Mouse (Mus musculus): ENCODE results near the gene Rnf114. TPM values are rescaled to one million over a fixed set of nuclear protein-coding genes. Genes with fewer than 3 reads are reported as not detected.

The Rnf114 gene
- total RNA-seq, 2 experiments from 2014 or later = 72.0 to 72.3 TPM

DNA sequence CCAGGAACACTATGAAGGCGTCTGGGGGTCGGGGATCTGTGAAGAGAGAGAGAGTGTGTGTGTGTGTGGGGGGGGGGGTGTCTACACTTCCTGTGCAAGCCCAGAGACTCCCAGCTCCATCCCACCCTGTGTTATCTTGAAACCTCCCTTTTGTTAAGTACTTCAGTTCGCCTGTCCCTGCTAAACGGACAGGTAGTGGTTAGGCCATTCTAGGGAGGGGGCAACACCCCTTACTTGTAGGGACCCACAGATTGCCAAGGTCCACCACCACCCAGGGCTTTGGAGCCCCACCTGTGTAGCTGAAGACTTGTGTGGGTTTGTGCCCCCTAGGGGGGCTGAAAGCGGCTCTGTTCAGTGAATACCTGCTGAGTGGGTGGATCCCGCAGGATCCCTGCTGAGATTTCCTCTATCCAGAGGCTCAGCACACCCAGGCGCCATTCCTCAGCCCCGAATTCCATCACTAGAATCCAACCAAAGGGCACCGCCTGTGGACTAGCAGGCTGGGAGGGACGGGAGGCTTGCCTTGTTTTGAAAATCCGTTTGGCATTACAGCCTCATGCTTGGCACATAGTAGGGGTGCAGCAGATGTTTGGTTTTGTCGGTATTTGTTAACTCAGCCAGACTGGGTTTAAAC lies 48.1 kb downstream of the Rnf114 start:
- DNase-seq = no peak

DNA sequence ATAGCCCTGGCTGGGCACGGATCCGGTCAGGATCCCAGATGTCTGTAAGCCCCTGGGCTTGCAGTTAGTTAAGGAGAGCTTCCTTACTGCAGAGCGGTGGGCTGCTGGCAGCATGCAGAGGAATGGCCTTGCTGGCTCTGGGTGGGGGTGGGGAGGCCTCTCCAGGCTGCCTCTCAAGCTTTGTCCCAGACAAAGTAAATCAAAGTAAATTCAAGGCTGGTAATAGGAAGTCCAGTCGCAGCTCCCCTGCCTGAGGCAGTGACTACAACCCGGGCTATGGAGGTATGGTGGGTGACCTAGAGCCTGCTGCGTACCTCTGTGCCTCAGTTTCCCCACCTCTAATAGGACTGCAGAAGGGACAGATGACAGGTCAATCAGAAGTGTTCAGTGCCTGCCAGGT lies 48.9 kb downstream of the Rnf114 start:
- DNase-seq = no peak

DNA sequence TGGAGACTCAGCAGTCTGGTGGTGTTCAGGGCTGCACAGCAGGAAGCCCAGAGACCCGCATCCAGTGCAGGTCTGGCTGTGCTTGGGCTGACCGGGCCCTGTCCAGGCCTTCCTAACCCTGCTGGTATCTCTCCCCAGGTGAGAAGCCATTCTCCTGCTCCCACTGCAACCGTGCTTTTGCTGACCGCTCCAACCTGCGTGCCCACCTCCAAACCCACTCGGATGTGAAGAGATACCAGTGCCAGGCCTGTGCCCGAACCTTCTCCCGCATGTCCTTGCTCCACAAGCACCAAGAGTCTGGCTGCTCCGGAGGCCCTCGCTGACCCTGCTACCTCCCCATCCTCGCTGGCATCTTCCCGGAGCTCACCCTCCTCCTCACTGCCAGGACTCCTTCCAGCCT lies 49.3 kb downstream of the Rnf114 start:
- DNase-seq = no peak

DNA sequence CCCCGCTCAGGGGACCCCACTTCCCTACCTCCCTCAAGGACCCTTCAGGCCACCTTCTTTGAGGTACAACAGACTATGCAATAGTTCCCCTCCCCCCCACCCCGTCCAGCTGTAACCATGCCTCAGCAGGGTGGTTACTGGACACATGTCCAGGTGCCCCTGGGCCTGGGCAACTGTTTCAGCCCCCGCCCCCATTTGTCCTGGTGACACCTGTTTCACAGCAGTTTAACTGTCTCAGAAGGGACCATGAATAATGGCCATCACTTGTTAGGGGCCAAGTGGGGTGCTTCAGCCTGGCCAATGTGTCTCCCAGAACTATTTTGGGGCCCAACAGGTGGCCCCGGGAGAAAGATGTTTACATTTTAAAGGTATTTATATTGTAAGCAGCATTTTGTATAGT lies 49.9 kb downstream of the Rnf114 start:
- no peak for DNase-seq

DNA sequence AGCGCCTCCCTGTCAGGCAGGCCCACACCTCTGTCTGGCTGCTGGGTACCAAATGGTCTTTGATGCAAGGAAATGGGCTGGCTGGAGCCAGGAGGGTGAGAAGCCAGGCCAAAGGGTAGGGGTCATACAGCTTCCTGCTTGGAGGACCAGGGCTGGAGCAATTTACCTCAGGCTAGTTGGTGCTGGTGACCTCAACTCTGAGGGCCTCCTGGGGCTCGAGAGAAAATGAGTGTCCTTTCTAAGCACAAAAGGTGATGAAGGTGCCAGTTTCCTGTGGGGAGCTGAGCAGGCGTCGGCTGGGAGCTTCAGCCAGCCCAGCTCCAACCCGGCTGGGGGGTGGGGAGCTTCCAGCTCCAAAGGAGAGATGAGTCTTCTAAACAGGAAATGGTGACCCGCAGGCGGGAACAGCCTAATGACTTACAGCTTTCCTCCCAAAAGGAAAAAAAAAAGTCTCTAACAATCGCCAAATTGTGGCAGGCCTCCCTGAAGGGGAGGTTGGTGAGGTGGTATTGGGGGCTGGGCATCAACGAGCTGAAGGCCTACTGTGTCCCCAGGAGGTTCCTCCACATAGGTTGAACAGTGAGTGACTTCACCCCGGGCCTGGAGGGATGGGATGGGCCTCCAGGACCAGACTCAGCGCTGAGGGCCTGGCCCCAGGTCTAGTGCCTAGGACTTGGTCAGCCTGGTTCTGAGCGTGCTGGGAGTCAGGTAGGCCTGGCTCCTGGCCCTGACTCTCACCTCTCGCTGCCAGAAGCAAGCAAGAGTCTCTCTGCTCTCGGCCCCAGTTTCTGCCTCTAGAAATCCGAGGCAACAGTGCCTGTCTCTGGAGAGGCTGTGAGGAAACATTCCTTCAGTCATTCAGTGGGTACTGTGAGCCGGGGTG lies 50.9 kb downstream of the Rnf114 start:
- DNase-seq = peak; percentile 67 to 77

DNA sequence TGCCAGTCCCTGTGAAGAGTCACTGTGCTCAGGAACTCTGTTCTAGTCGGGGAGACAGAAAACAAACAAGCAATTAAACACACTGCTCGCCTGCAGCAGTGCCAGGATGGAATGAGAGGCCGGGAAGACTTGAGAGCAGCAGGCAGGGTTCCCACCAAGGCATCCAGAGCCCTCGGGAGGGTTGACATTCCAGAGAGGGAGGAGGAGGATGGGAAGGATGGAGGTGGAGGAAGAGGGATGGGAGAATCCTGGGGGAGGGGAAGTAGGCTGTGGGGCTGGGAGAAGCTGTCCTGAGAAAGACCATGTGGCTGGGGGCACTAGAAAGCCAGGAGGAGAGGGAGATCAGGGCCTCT lies 51.5 kb downstream of the Rnf114 start:
- peak in 1 of 2 experiments; percentile 49 for DNase-seq

DNA sequence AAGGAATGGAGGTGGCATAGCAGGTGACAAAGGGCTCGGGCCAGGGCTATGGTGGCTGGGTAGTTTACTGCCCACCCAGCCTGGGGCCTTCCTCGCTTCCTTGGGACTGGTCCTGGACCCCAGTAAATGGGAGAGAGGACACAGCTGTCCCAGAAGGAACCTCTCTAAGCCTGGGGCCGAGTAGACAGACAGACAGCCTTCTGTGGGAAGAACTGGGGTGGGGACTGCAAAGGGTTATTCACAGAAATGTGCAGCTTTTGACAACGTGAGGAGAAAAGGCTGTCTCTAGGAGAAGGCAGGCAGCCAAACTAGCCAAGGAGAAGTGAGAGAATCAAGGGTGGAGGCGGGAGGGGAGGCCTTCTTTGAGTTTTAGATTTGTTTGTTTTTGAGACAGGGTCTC lies 52.0 kb downstream of the Rnf114 start:
- no peak for DNase-seq

DNA sequence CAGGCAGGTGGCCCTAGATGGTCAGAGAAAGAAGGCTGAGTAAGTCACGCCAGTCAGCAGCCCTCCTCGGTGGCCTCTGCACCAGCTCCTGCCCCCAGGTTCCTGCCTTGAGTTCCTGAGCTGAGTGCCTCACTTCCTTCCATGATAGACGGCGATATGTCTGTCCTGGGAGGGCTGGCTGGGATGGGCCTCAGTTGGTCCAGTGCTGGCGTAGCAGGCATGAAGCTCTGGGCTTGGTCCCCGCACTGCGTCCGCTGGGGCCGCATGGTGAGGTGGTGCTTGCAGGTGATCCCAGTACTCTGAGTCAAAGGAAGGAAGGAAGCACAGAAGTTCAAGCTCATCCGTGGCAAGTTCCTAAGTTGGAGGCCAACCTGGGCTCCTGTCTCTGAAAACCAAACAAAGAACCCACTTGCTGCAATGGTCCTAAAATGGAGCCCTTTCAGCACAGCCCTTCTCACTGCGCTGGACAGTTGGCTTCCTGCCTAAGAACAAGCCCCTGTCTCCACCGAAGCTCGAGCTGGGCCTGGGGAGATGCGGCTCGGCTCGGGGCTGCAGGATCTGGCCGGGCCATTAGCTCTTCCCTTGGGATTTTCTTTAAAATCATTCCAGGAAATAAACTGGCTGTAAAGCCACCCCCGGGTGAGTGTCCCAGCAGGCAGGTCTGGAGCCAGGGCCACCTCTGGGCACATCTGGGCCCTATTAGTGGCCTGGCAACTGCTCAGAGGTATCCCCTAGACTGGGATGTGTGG lies 54.2 kb downstream of the Rnf114 start:
- DNase-seq = no peak

DNA sequence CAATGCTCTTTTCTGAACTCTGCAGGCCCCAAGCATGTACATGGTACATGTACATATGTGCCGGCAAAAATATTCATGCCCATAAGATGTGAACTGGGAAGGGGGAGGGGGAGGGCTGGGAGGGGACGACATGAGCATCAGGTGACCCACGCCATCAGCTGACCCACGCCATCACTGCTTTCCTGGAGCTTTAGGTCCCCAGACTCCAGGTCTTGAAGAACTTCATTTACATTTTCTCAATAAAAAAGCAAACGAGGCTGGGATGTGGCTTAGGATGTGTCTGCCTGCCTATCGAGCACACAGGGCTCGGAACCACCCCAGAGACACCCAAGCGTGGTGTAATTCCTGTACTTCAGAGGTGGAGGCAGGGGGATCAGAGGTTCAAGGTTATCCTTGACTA lies 55.0 kb downstream of the Rnf114 start:
- no peak for DNase-seq

DNA sequence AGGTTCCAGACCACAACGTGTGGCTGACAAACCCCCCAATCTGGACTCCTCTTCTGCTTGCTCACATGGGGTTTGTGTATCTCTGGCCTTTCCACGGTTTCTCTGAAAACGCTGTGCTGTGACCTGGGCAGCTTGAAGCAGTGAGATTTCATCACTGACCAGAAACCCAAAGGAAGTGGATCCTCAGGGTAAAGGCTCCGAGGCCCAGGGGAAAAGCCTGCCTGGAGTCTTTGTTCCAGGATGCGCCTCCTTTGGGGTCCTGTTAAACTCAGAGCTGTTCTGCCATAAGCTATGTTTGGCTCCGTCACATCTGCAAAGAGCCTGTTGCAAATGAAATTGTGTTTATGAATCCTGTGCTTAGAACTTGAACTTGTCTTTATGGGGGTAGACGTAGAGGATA lies 56.5 kb downstream of the Rnf114 start:
- no peak for DNase-seq

DNA sequence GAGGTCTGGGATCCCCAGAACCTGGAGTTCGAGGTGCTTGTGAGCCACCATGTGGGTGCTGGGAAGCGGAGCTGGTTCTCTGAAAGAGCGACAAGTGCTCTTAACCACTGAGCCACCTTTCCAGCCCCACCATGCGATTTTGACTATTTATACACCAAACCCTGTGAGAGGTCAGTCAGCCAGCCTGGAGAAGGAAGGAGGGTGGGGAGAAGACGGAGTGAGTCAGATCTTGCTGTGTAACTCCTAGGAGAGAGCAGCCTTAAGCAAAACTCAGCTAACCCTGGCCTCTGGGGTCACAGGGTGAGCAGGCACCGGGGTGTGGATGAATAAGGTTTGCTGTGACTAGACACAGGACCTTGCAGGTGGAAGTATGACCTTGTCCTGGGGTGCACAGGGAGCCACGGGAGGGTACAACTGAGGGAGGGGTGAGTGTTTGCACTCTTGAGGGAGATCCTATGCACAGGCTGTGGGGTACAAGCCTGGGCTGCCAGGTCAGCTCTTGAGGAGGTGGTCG lies 58.0 kb downstream of the Rnf114 start:
- DNase-seq = no peak

DNA sequence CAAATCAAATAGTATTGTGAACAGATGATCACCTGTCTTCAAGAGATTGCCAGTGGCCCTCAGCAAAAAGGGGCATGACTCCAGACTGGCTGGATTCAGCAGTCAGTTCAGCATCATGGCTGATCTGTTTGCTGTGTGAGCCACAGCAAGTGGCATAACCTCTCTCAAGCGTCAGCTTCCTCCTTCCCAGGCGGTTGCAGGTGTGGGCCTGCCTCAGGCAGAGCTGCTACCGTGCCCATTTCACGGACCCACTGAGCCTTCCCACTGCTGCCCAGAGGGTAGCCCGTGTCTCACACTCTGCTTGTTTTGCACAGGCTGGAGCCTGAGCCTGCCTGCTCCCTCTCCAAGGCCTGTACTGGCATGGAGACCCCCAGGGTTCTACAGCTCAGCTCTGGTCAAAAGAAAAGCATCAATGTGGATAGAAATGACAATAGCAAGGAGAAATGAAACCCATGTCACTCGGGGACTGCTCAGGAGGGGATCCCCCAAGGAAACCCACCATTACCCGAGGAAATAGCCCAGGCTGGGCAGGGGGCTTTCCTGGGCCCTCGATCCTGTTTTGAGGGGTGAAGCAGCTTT lies 59.0 kb downstream of the Rnf114 start:
- no peak for DNase-seq

DNA sequence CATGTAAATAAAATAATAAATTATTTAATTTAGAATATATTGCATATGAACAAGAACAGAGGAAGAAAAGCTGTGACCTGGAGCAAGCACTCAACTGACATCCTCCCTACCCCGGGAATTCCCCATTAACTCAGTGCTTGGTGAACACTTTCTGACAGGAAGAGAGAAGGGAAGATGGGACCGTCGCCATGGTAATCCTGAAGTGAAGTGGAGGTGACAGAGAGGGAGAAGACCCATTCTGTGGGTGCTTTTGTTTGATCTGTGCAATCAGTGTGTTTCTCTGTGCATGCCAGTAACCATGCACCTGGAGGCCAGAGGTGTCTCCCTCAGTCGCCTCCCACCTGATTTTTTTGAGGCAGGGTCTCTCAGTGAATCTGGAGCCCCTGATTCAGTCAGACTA lies 59.8 kb downstream of the Rnf114 start:
- no peak for DNase-seq

DNA sequence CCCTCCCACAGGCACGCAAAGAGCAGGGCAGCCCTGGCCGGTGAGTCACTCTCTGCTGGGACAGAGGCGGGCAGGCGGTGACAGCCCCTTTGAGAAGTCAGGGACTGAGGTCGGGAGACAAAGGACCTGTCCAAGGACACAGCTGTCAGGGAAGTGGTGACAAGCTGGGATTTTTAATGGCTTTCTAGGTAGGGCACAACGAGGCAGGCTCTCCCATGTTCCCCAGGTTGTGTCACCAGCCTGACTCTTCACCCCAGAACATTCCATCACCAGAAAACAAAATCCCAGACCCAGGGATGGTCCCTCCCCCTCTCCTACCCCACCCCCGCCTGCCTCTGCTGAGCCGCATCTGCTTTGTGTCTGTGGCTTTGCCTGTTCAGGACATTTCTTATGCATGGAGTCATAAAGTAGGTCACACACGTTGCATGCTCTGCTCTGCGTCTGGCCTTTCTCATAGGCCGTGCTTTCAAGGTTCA lies 60.5 kb downstream of the Rnf114 start:
- peak; percentile 58 to 67 for DNase-seq

DNA sequence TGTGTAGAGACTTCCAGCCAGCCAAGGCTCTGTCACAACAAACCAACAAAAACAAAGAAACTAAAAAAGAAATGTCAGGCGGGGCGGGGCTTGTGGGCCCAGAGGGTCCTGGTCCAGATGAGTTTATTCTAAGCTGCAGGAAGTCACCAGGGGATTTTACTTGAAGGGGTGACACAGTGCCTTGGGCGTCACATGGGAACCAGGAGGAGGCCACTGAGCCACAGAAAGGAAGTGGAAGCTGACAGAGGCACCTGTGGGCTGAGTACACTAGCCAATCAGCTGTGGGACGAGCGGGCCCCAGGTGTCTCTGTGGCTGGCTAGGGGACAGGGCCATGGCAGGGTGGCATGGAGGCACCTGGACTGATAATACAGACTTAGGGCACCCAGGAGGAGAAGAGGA lies 63.3 kb downstream of the Rnf114 start:
- no peak for DNase-seq

DNA sequence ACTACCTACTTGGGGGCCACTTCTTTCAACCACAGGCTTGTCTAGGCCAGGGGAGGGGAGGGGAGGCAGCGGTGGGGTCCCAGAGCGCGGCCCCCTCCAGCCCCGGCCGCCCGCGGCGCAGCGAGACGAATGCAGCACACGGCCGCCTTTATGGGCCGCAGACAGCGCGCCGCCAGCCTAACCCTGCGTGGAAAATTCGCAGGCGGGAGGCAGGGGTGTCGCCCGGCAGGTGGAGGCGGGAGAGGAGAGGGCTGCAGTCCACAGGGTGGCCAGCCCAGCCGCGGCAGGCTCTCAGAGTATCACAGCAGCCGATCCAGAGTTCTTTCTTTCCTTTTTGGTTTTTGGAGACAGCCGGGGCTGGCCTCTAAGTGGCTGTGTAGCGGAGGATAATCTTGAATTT lies 67.0 kb downstream of the Rnf114 start:
- no peak for DNase-seq

DNA sequence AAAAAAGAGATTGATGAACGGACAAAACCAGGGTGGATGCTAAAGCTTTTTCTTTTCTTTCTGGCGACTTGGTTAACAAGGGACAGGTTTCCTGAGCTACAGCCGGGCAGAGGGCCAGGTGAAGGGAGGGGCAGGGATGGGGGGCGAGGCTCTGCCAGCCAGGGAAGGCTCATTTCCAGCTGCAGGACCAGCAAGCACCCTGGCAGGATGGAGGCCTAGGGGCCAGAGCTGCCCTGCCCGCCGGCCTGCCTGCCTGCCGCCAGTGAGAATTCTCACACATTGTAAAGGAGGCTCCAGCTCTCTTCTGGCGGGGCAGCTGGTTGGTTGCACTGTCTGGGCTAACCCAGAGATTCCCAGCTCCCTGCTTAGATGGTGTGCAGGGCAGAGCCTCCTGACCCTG lies 69.7 kb downstream of the Rnf114 start:
- no peak for DNase-seq

DNA sequence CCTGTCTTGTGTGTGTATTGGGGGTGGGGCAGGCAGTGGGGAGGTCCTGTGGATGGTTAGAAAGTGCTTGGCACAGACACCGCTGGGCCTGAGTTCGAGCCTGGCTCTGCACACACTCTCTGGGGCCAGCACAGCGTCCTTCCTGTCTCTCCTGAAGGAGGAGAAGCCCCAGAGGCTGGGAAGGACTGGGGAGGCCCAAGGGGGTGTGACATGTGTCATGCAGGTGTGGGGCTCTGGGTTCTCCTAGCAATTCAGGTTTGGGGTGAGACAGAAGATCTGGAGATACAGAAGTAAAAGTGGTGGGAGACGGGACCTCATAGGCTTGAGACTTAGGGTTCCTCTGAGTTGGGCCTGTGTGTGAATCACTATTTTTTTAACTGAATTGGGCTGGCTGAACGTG lies 70.6 kb downstream of the Rnf114 start:
- DNase-seq = no peak

DNA sequence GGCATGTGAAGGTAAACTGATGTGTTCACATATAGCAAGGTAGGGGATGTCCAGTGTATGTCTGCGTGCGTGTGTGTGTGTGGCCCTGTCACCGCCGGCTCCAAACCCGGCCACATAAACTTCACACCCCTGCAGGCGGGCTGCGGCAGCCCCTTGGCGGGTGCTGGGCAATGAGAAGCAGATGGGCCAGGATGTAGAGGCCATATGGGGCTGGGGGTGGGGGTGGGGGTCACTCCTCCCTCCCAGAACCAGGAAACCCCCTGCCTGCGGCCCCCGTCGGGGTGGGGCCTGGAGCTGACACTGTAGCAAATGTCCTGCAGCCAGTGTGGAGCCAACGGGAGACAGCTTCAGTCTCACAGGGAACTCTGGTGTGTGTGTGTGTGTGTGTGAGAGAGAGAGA lies 71.3 kb downstream of the Rnf114 start:
- DNase-seq = no peak

DNA sequence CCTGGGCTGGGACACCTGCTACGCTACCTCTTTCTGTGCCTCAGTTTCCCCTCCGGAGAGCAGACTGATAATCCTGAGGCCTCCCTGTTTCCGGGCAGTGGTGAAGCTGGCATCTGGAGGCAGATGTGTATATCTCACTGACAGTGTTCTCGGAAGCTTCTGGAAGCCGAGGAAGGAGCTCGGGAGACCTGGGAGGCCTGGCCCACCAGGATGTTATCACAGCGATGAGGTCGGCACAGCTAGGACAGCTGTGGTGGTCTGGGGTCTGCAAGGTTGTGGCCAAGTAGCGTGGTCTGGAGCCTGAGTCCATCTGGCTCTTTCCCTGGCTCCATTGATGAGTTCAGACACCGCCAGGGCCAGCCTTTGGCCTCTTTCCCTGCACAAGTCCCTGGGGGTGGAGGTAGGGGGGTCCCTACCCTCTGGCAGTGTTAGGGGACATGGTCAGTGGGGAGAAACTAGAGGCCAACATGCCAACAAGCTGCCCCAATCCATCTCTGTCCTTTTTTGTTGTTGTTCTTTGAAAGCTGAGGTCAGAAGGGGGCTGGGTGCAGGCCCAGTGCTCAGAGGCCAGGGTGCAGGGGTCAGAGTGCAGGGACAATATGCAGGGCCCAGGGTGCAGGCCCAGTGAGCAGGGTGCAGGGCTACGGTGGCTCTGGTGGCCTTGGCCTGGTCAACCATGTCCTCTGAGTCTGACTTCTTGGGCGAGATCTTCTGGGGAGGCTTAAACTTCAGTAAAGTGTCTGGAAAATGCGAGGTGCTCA lies 72.3 kb downstream of the Rnf114 start:
- DNase-seq = no peak

DNA sequence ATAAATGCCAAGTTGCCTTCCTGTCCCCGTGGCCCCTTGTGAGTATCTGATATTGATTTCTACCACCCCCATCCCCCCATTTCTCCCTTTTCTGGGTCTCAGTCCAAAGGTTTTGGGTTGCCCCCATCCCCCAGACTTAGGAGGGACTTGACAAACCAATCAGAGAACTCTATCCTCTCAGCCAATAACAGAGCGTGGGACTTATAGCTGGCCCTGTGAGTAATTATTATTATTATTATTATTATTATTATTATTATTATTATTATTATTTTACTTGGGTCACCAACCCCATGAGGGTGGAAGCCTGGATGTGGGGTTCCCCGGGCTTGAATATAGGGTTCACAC lies 72.8 kb downstream of the Rnf114 start:
- no peak for DNase-seq

DNA sequence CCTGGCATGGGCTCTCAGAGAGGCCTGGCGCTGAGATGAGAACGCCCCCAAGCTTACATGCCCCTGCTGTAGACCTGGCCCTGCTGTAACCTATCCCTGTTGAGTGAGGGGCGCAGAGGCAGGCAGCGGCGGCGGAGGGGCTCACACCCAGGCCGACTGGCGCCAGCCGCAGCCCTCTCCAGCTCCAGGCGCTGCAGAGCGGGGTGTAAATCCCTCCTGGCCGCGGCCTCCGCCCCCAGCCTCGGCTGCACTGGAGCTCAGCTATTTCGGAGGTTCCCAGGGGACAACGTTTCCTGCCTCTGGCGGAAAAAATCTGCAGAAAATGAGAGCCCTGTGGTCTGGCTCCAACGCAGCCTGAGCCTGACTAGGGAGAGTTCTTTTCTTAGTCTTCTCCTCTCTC lies 73.2 kb downstream of the Rnf114 start:
- DNase-seq = peak; percentile 83 to 91
